Mouse (Mus musculus) brown adipose tissue, adult 24 weeks (tissue): Measurements from ENCODE around the gene Arl2. TPM values are rescaled to one million over a fixed set of nuclear protein-coding genes. Genes with fewer than 3 reads are reported as not detected.

ENCODE experiments used
- H3K27ac ChIP-seq: fragments of 200-500 bp; replicated peaks from 2 replicates; pipeline ENCODE4 v1.5.1; 2012; ENCODE audit warnings: low read depth, mild to moderate bottlenecking, low read length
- H3K4me1 ChIP-seq: fragments of 200-500 bp; 2 replicates; pipeline ENCODE4 v1.6.1; 2012; ENCODE audit warnings: low read length, mixed read lengths; ENCODE audit not compliant: control insufficient read depth, insufficient read depth, insufficient read length
- H3K4me3 ChIP-seq: fragments of 200-500 bp; 2 replicates; pipeline ENCODE4 v1.5.1; 2012; ENCODE audit warnings: low read depth, mild to moderate bottlenecking, low read length, moderate library complexity; ENCODE audit not compliant: insufficient read depth
- polyA plus RNA-seq: library from polyadenylated mRNA; stranded (reverse); fragments of >200 nt; gene quantifications from 2 replicates; pipeline ENCODE4 v1.2.4, GENCODE M21; 2012; ENCODE audit not compliant: missing spikeins, insufficient read depth, insufficient read length

Gene Arl2
- polyA plus RNA-seq, 1 experiment, result 62.3 TPM

- Histone ChIP-seq H3K4me1 (no peaks in the 10 kb centered on the region; the same call in 1 of the 2 replicates), H3K27ac (no peak overlapping the region), H3K4me3 (no peak overlapping the region)
Measured at GRCm38 (mm10) chr19:6116113-6116850, 25.1 kb downstream of the Arl2 start.

GRCm38 (mm10) chr19:6113116-6113515 is 28.2 kb downstream of the Arl2 start:
- Histone ChIP-seq H3K4me1 (no peaks in the 10 kb centered on the region; the same call in 1 of the 2 replicates), H3K27ac (no peak overlapping the region)

GRCm38 (mm10) chr19:6105586-6105985 is 35.8 kb downstream of the Arl2 start, which contains the start of gene Naaladl1:
Gene Naaladl1 (plus strand): TSS chr19:6105782.
- Histone ChIP-seq H3K4me3 (no peak within 1 kb of the TSS), H3K27ac (no peak within 1 kb of the TSS), H3K4me1 (no peaks in the 10 kb centered on the region)

More at GRCm38 (mm10) chr19:6113116-6113515, 28.2 kb downstream of the Arl2 start:
- H3K4me3 ChIP-seq, result no peak overlapping the region

- no peak overlapping the region for H3K4me3 ChIP-seq
- H3K4me1 ChIP-seq, result no peaks in the 10 kb centered on the region
- H3K27ac ChIP-seq, result no peak overlapping the region
Measured at GRCm38 (mm10) chr19:6104476-6104875, 36.9 kb downstream of the Arl2 start.

- no peak overlapping the region for H3K4me3 ChIP-seq
- no peak overlapping the region for H3K27ac ChIP-seq
- no peaks in the 10 kb centered on the region for H3K4me1 ChIP-seq
Measured at GRCm38 (mm10) chr19:6102169-6102853, 39.0 kb downstream of the Arl2 start.

- no peak overlapping the region for H3K4me3 ChIP-seq
- no peaks in the 10 kb centered on the region for H3K4me1 ChIP-seq
- H3K27ac ChIP-seq, result no peak overlapping the region
Measured at GRCm38 (mm10) chr19:6101186-6101585, 40.2 kb downstream of the Arl2 start.

GRCm38 (mm10) chr19:6097847-6098246 is 43.5 kb downstream of the Arl2 start:
- Histone ChIP-seq H3K4me1 (no peaks in the 10 kb centered on the region), H3K4me3 (no peak overlapping the region), H3K27ac (no peak overlapping the region)

- no peak within 1 kb of the TSS for H3K27ac ChIP-seq
- no peaks in the 10 kb centered on the region for H3K4me1 ChIP-seq
- no peak within 1 kb of the TSS for H3K4me3 ChIP-seq
Measured at GRCm38 (mm10) chr19:6094119-6094518, 47.2 kb downstream of the Arl2 start, which contains the start of gene AC131692.1. Gene AC131692.1 (plus strand): TSS chr19:6094419.

GRCm38 (mm10) chr19:6088841-6089240 is 52.5 kb downstream of the Arl2 start:
- peaks cover 2% of the 10 kb centered on the region; the same call in 1 of the 2 replicates for H3K4me1 ChIP-seq
- no peak overlapping the region for H3K27ac ChIP-seq
- no peak overlapping the region for H3K4me3 ChIP-seq

- Histone ChIP-seq H3K27ac (no peak overlapping the region), H3K4me1 (peaks cover 4% of the 10 kb centered on the region; the same call in 1 of the 2 replicates), H3K4me3 (peak overlapping the region; percentile 61)
Measured at GRCm38 (mm10) chr19:6085417-6085879, 55.9 kb downstream of the Arl2 start.

GRCm38 (mm10) chr19:6084478-6085248 is 56.7 kb downstream of the Arl2 start, which contains the start of the genes Zfpl1 and Cdca5:
Gene Zfpl1 (minus strand): TSS chr19:6084956.
Gene Cdca5 (plus strand): TSS chr19:6084983.
- peak within 1 kb of the TSS; percentile 36 for H3K27ac ChIP-seq
- H3K4me1 ChIP-seq, result peaks cover 4% of the 10 kb centered on the region; the same call in 1 of the 2 replicates
- H3K4me3 ChIP-seq, result peak within 1 kb of the TSS; percentile 63

Other genes with a start within 250 kb of the Arl2 start
- gene Tigd3, start 247.4 kb downstream of the Arl2 start, polyA plus RNA-seq, result not detected in 2 replicates
- 22.6 and 36.6 TPM in 2 replicates for gene Dpf2, start 228.5 kb downstream of the Arl2 start, polyA plus RNA-seq
- 4.0 and 5.4 TPM in 2 replicates for gene Cdc42ep2, start 216.7 kb downstream of the Arl2 start, polyA plus RNA-seq
- gene Pola2, start 177.3 kb downstream of the Arl2 start, polyA plus RNA-seq, result 6.5 and 7.0 TPM in 2 replicates
- not detected in 2 replicates for gene Slc22a20, start 155.4 kb downstream of the Arl2 start, polyA plus RNA-seq
- 14.2 and 15.9 TPM in 2 replicates for gene Capn1, start 125.7 kb downstream of the Arl2 start, polyA plus RNA-seq
- gene Syvn1, start 95.0 kb downstream of the Arl2 start, polyA plus RNA-seq, result 14.8 and 17.4 TPM in 2 replicates
- 53.6 and 56.4 TPM in 2 replicates for gene Mrpl49, start 83.8 kb downstream of the Arl2 start, polyA plus RNA-seq
- gene Fau, start 83.7 kb downstream of the Arl2 start, polyA plus RNA-seq, result 701 and 753 TPM in 2 replicates
- 9.8 and 11.3 TPM in 2 replicates for gene Znhit2, start 80.4 kb downstream of the Arl2 start, polyA plus RNA-seq
- gene Tm7sf2, start 73.2 kb downstream of the Arl2 start, polyA plus RNA-seq, result 7.3 and 15.5 TPM in 2 replicates
- gene Vps51, start 64.3 kb downstream of the Arl2 start, polyA plus RNA-seq, result 25.0 and 25.8 TPM in 2 replicates
- gene Tmem262, start 61.5 kb downstream of the Arl2 start, polyA plus RNA-seq, result not detected in 2 replicates
- gene Gm28374, start 59.3 kb downstream of the Arl2 start, polyA plus RNA-seq, result not detected in 2 replicates
- 14.0 and 20.5 TPM in 2 replicates for gene Zfpl1, start 56.6 kb downstream of the Arl2 start, polyA plus RNA-seq
- not detected in 2 replicates for gene Cdca5, start 56.6 kb downstream of the Arl2 start, polyA plus RNA-seq
- gene AC131692.1, start 47.1 kb downstream of the Arl2 start, polyA plus RNA-seq, result not detected in 2 replicates
- not detected in 2 replicates for gene Naaladl1, start 35.8 kb downstream of the Arl2 start, polyA plus RNA-seq
- 5.7 and 6.8 TPM in 2 replicates for gene Sac3d1, start 22.9 kb downstream of the Arl2 start, polyA plus RNA-seq
- gene Snx15, start 13.2 kb downstream of the Arl2 start, polyA plus RNA-seq, result 13.3 and 13.6 TPM in 2 replicates
- 1.2 TPM in 1 of 2 replicates, not detected in the other for gene Batf2, start 565 bp downstream of the Arl2 start, polyA plus RNA-seq
- not detected in 2 replicates for gene Majin, start 42.8 kb upstream of the Arl2 start, polyA plus RNA-seq
- gene Gpha2, start 84.8 kb upstream of the Arl2 start, polyA plus RNA-seq, result not detected in 2 replicates
- gene Ppp2r5b, start 94.3 kb upstream of the Arl2 start, polyA plus RNA-seq, result 33.0 and 41.3 TPM in 2 replicates
- gene Atg2a, start 100.1 kb upstream of the Arl2 start, polyA plus RNA-seq, result 9.6 and 9.9 TPM in 2 replicates
- gene Ehd1, start 135.2 kb upstream of the Arl2 start, polyA plus RNA-seq, result 39.6 and 42.8 TPM in 2 replicates
- gene Cdc42bpg, start 164.9 kb upstream of the Arl2 start, polyA plus RNA-seq, result 2.5 and 2.8 TPM in 2 replicates
- gene Men1, start 193.4 kb upstream of the Arl2 start, polyA plus RNA-seq, result 13.9 and 22.2 TPM in 2 replicates
- gene Map4k2, start 199.6 kb upstream of the Arl2 start, polyA plus RNA-seq, result 7.9 and 14.0 TPM in 2 replicates
- gene Sf1, start 222.1 kb upstream of the Arl2 start, polyA plus RNA-seq, result 47.9 and 56.8 TPM in 2 replicates
- 28.7 and 48.3 TPM in 2 replicates for gene Pygm, start 242.9 kb upstream of the Arl2 start, polyA plus RNA-seq